Mouse (Mus musculus): ENCODE data around the gene Kcnmb1. TPM values are rescaled to one million over a fixed set of nuclear protein-coding genes. Genes with fewer than 3 reads are reported as not detected.

The Kcnmb1 gene
- total and polyA plus RNA-seq, 3 experiments: 0.04 to 0.49 (median 0.09) TPM

DNA sequence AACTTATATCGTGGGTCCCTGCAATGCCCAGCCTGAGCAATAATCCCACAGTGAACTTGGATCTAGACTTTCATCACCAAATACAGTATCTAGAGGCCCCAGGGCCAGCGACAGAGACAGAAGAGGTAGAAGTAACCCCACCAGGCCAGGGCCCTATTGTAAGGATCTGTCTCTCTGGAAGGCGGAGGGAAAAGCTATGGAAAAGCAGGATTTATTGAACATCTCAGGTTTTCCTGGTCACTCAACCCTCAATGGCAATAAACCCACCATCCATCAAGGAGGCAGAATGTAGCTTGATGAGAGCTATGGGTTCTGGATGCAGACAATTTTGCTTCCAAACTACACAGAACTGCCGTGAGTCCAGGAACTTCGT, 39.8 kb downstream of the Kcnmb1 start:
- TF ChIP-seq CTCF (conservative IDR thresholded peaks at IDR 0.05 in 1 of 2, IDR thresholded peaks at IDR 0.05 in 1 of 2; ENCODE audit: low read depth in 2 of 2, low read length in 2 of 2): 0 out of 4 replicates have a peak, but pooled peaks of 1 of the 2 experiments have one; percentile 3
- TF ChIP-seq ZKSCAN1 (IDR thresholded peaks at IDR 0.05; ENCODE audit: borderline replicate concordance, low read depth, low read length): no peak
- TF ChIP-seq HCFC1 (IDR thresholded peaks at IDR 0.05; ENCODE audit: low read depth, low read length): no peak
- TF ChIP-seq JUN (IDR thresholded peaks at IDR 0.05; ENCODE audit: insufficient read depth, low read depth, low read length): no peak
- no peak for TF ChIP-seq UBTF (IDR thresholded peaks at IDR 0.05; ENCODE audit: low read depth, low read length)
- no peak for TF ChIP-seq MAFK (IDR thresholded peaks at IDR 0.05; ENCODE audit: insufficient replicate concordance, low read length)
- TF ChIP-seq JUND (conservative IDR thresholded peaks at IDR 0.05; ENCODE audit: low read depth, low read length): no peak

DNA sequence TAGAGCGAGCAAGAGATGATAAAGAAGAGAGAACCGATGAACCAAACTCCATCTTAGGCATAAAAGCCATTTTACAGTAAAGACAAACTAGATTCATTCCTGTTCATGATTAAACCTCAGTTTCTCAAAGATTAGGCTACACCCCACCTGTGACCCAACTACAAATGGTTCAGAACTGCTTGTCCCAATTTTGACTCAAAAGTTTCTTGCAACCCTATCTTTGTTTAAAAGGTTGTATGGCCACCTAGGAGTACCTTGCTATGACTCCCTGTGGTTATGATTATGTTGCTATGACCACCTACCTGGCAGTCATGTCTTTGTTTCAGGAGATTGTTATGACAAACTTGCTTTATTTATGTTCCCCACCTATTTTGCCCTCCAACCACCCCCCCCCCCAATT, 44.8 kb downstream of the Kcnmb1 start:
- no peak overlapping the region for H3K4me3 ChIP-seq (replicated peaks in 1 of 3; ENCODE audit: low read depth in 2 of 3, low read length in 2 of 3, poor library complexity in 1 of 3)
- H3K79me2 ChIP-seq (replicated peaks; ENCODE audit: control insufficient read depth, extremely low read depth, insufficient read depth, poor library complexity, severe bottlenecking): no peaks in the 10 kb centered on the region
- no peaks in the 10 kb centered on the region for H3K9me3 ChIP-seq (replicated peaks; ENCODE audit: low read length)
- no peaks in the 10 kb centered on the region for H3K36me3 ChIP-seq (replicated peaks in 1 of 2; ENCODE audit: control insufficient read depth in 1 of 2, insufficient read depth in 1 of 2, low read length in 1 of 2)
- in situ Hi-C loops (cut with MboI; ENCODE audit: low pct_ligation_motif_present, low pct_unique_long_range_greater_than_20kb, low sequenced_read_pairs): loop anchor here (10.0 kb wide), 1 partner anchor 67 kb away; no protein-coding TSS in a partner anchor
- dilution Hi-C loops (cut with MboI; ENCODE audit: extremely low pct_ligation_motif_present, extremely low pct_unique_long_range_greater_than_20kb, low sequenced_read_pairs): no loop called here
- TF ChIP-seq IRF4 (IDR thresholded peaks at IDR 0.05; ENCODE audit: low read depth, low read length) (no peak), USF2 (conservative IDR thresholded peaks at IDR 0.05; ENCODE audit: low read depth, low read length) (no peak), MXI1 (IDR thresholded peaks at IDR 0.05; ENCODE audit: low read depth, low read length) (no peak), ETS1 (conservative IDR thresholded peaks at IDR 0.05; ENCODE audit: low read depth, low read length) (no peak), POLR2AphosphoS2 (IDR thresholded peaks at IDR 0.05; ENCODE audit: low read depth, low read length) (no peak)
- no peak for DNase-seq (ENCODE audit: extremely low read depth)
- H3K4me1 ChIP-seq (ENCODE audit: control insufficient read depth in 1 of 2, insufficient read depth in 2 of 2): peaks cover 25 to 60% of the 10 kb centered on the region in 2 experiments
- H3K4me2 ChIP-seq (ENCODE audit: insufficient read depth, low read depth, poor library complexity, severe bottlenecking): peak overlapping the region; percentile 75
- no peaks in the 10 kb centered on the region for H3K27me3 ChIP-seq (replicated peaks)
- no peak overlapping the region for H3K27ac ChIP-seq (ENCODE audit: insufficient read depth, low read depth)
- peak overlapping the region; percentile 96 for H3K9ac ChIP-seq (ENCODE audit: insufficient read depth, low read depth)

More for the DNA sequence above, 39.8 kb downstream of the Kcnmb1 start:
- Histone ChIP-seq H3K36me3 (replicated peaks in 1 of 2; ENCODE audit: control insufficient read depth in 1 of 2, insufficient read depth in 1 of 2, low read length in 1 of 2) (no peaks in the 10 kb centered on the region), H3K27me3 (replicated peaks) (no peaks in the 10 kb centered on the region), H3K4me3 (replicated peaks in 1 of 3; ENCODE audit: low read depth in 2 of 3, low read length in 2 of 3, poor library complexity in 1 of 3) (no peak overlapping the region), H3K27ac (ENCODE audit: insufficient read depth, low read depth) (no peak overlapping the region), H3K4me1 (ENCODE audit: control insufficient read depth in 1 of 2, insufficient read depth in 2 of 2) (peaks cover 0 to 41% of the 10 kb centered on the region in 2 experiments; a peak in 2 of 4 replicates), H3K79me2 (replicated peaks; ENCODE audit: control insufficient read depth, extremely low read depth, insufficient read depth, poor library complexity, severe bottlenecking) (no peaks in the 10 kb centered on the region), H3K4me2 (ENCODE audit: insufficient read depth, low read depth, poor library complexity, severe bottlenecking) (no peak overlapping the region; the same call in 1 of the 2 replicates), H3K9ac (ENCODE audit: insufficient read depth, low read depth) (no peak overlapping the region), H3K9me3 (replicated peaks; ENCODE audit: low read length) (no peaks in the 10 kb centered on the region)
- dilution Hi-C loops (cut with MboI; ENCODE audit: extremely low pct_ligation_motif_present, extremely low pct_unique_long_range_greater_than_20kb, low sequenced_read_pairs): no loop called here
- DNase-seq (ENCODE audit: extremely low read depth): no peak
- in situ Hi-C loops (cut with MboI; ENCODE audit: low pct_ligation_motif_present, low pct_unique_long_range_greater_than_20kb, low sequenced_read_pairs): loop anchor here (10.0 kb wide), 1 partner anchor 72 kb away; no protein-coding TSS in a partner anchor

DNA sequence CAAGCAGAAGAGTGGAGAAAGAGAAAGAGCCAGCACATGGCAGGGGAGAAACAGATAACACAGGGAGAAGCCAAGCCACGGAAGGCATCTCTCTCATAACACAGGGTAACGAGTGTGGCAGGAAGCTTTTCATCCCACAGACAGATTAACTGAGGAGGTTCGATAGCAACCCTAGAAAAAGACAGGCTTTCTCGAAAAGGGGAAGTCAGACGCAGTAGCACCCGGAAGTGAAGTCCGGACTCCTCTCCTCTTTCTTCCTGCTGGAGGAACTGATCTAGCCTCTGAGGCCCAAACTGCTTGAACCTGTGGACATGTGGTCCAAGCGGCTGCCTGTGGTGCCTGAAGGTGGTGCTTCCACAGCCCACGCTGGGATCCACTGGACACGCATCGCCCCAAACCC, 45.4 kb downstream of the Kcnmb1 start:
- H3K9ac ChIP-seq (ENCODE audit: insufficient read depth, low read depth): peak overlapping the region; percentile 96
- in situ Hi-C loops (cut with MboI; ENCODE audit: low pct_ligation_motif_present, low pct_unique_long_range_greater_than_20kb, low sequenced_read_pairs): loop anchor here (10.0 kb wide), 1 partner anchor 67 kb away; no protein-coding TSS in a partner anchor
- TF ChIP-seq TBP (conservative IDR thresholded peaks at IDR 0.05; ENCODE audit: low read depth, low read length): peak; percentile 90
- peak; percentile 56 for TF ChIP-seq IRF4 (IDR thresholded peaks at IDR 0.05; ENCODE audit: low read depth, low read length)
- no peak for TF ChIP-seq MAFK (IDR thresholded peaks at IDR 0.05; ENCODE audit: insufficient replicate concordance, low read length)
- TF ChIP-seq JUN (IDR thresholded peaks at IDR 0.05; ENCODE audit: insufficient read depth, low read depth, low read length): no peak
- TF ChIP-seq ZC3H11A (IDR thresholded peaks at IDR 0.05; ENCODE audit: low read depth, low read length): no peak
- TF ChIP-seq RCOR1 (conservative IDR thresholded peaks at IDR 0.05; ENCODE audit: low read depth, low read length): no peak
- TF ChIP-seq SMC3 (IDR thresholded peaks at IDR 0.05; ENCODE audit: low read depth, low read length): no peak
- TF ChIP-seq BHLHE40 (IDR thresholded peaks at IDR 0.05; ENCODE audit: low read depth, low read length): no peak
- TF ChIP-seq POLR2A (IDR thresholded peaks at IDR 0.05; ENCODE audit: low read depth, low read length): peak; percentile 83
- TF ChIP-seq TCF12 (IDR thresholded peaks at IDR 0.05; ENCODE audit: low read depth, low read length): peak; percentile 75
- peak; percentile 62; the same call in 1 of the 2 replicates for TF ChIP-seq NELFE (IDR thresholded peaks at IDR 0.05; ENCODE audit: low read depth, low read length)
- TF ChIP-seq POLR2AphosphoS2 (IDR thresholded peaks at IDR 0.05; ENCODE audit: low read depth, low read length): peak; percentile 52; the same call in 1 of the 2 replicates
- no peak for TF ChIP-seq ZKSCAN1 (IDR thresholded peaks at IDR 0.05; ENCODE audit: borderline replicate concordance, low read depth, low read length)
- 0 out of 2 replicates have a peak, but pooled peaks have one; percentile 61 for TF ChIP-seq MAX (IDR thresholded peaks at IDR 0.05; ENCODE audit: low read length)
- TF ChIP-seq GABPA (IDR thresholded peaks at IDR 0.05; ENCODE audit: insufficient replicate concordance, low read depth, low read length): no peak
- TF ChIP-seq HCFC1 (IDR thresholded peaks at IDR 0.05; ENCODE audit: low read depth, low read length): peak; percentile 72
- TF ChIP-seq ETS1 (conservative IDR thresholded peaks at IDR 0.05; ENCODE audit: low read depth, low read length): no peak
- no peak for TF ChIP-seq MEF2A (IDR thresholded peaks at IDR 0.05; ENCODE audit: borderline replicate concordance, low read depth, low read length)
- no peak for TF ChIP-seq CTCF (conservative IDR thresholded peaks at IDR 0.05 in 1 of 2, IDR thresholded peaks at IDR 0.05 in 1 of 2; ENCODE audit: low read depth in 2 of 2, low read length in 2 of 2)

More for the DNA sequence above, 45.4 kb downstream of the Kcnmb1 start:
- Histone ChIP-seq H3K9me3 (replicated peaks; ENCODE audit: low read length) (peaks cover under 1% of the 10 kb centered on the region), H3K4me1 (ENCODE audit: control insufficient read depth in 1 of 2, insufficient read depth in 2 of 2) (peaks cover 25 to 54% of the 10 kb centered on the region in 2 experiments), H3K27me3 (replicated peaks) (no peaks in the 10 kb centered on the region), H3K4me2 (ENCODE audit: insufficient read depth, low read depth, poor library complexity, severe bottlenecking) (peak overlapping the region; percentile 75), H3K4me3 (replicated peaks in 1 of 3; ENCODE audit: low read depth in 2 of 3, low read length in 2 of 3, poor library complexity in 1 of 3) (peak overlapping the region; percentile 40 to 51 (median 46)), H3K79me2 (replicated peaks; ENCODE audit: control insufficient read depth, extremely low read depth, insufficient read depth, poor library complexity, severe bottlenecking) (no peaks in the 10 kb centered on the region), H3K27ac (ENCODE audit: insufficient read depth, low read depth) (peak overlapping the region; percentile 89), H3K36me3 (replicated peaks in 1 of 2; ENCODE audit: control insufficient read depth in 1 of 2, insufficient read depth in 1 of 2, low read length in 1 of 2) (no peaks in the 10 kb centered on the region)
- dilution Hi-C loops (cut with MboI; ENCODE audit: extremely low pct_ligation_motif_present, extremely low pct_unique_long_range_greater_than_20kb, low sequenced_read_pairs): no loop called here
- DNase-seq (ENCODE audit: extremely low read depth): peak; percentile 87

Data from CH12.LX (cell line).